Mouse (Mus musculus) midbrain, embryonic 16.5 days (tissue): ENCODE measurements around the gene S1pr1. TPM values are rescaled to one million over a fixed set of nuclear protein-coding genes. Genes with fewer than 3 reads are reported as not detected.

ENCODE experiments used
- ATAC-seq: fragments of 200-750 bp; cut with Nextera tagmentation; 2 replicates; pipeline ENCODE4 v1.8.0; 2017; ENCODE audit warnings: moderate TSS enrichment
- H3K27ac ChIP-seq: fragments of 300-500 bp; sonication (generic); 2 replicates; pipeline ENCODE4 v1.5.1; 2014; ENCODE audit warnings: mild to moderate bottlenecking, low read length, mixed read lengths
- H3K27me3 ChIP-seq: fragments of 300-500 bp; sonication (generic); 2 replicates; pipeline ENCODE4 v1.6.1; 2014; ENCODE audit warnings: low read depth, low read length, mixed read lengths; ENCODE audit not compliant: control insufficient read depth, insufficient read depth
- H3K36me3 ChIP-seq: fragments of 300-500 bp; sonication (generic); 2 replicates; pipeline ENCODE4 v1.6.1; 2014; ENCODE audit warnings: mild to moderate bottlenecking, low read length, moderate library complexity, mixed read lengths; ENCODE audit not compliant: control insufficient read depth, insufficient read depth
- H3K4me1 ChIP-seq: fragments of 300-500 bp; sonication (generic); 2 replicates; pipeline ENCODE4 v1.6.1; 2014; ENCODE audit warnings: mild to moderate bottlenecking, low read length, mixed read lengths; ENCODE audit not compliant: control insufficient read depth, insufficient read depth
- H3K4me2 ChIP-seq: fragments of 300-500 bp; sonication (generic); 2 replicates; pipeline ENCODE4 v1.6.1; 2014; ENCODE audit warnings: mild to moderate bottlenecking, low read length, mixed read lengths
- H3K4me3 ChIP-seq: fragments of 300-500 bp; sonication (generic); 2 replicates; pipeline ENCODE4 v1.5.1; 2014; ENCODE audit warnings: low read depth, mild to moderate bottlenecking, low read length, moderate library complexity, mixed read lengths
- H3K9ac ChIP-seq: fragments of 300-500 bp; sonication (generic); 2 replicates; pipeline ENCODE4 v1.6.1; 2014; ENCODE audit warnings: low read depth, low read length, mixed read lengths
- H3K9me3 ChIP-seq: fragments of 300-500 bp; sonication (generic); replicated peaks from 2 replicates; pipeline ENCODE4 v1.6.1; 2014; ENCODE audit warnings: mild to moderate bottlenecking, low read length, mixed read lengths; ENCODE audit not compliant: control insufficient read depth, poor library complexity, severe bottlenecking
- WGBS: fragments of 180-500 bp; shearing (Covaris S2); extraction: QIAGEN DNeasy Blood & Tissue Kit; methylation state at CpG from one replicate; pipeline ENCODE4 v1.1.7; 2014; 5-methylcytosine and 5-hydroxymethylcytosine counted together
- polyA plus RNA-seq: library from polyadenylated mRNA; unstranded; fragments of >200 nt; fragmentation: Nextera tagmentation; extraction: Ambion mirVana; gene quantifications from 2 replicates; pipeline ENCODE4 v1.2.1, GENCODE M21; 2015

Gene S1pr1
- polyA plus RNA-seq, 1 experiment from 2014 or later, result 29.9 TPM

- Histone ChIP-seq H3K9me3 (no peaks in the 10 kb centered on the region), H3K27ac (no peak overlapping the region), H3K4me2 (no peak overlapping the region), H3K4me1 (no peaks in the 10 kb centered on the region), H3K4me3 (no peak overlapping the region), H3K9ac (no peak overlapping the region), H3K27me3 (no peaks in the 10 kb centered on the region), H3K36me3 (no peaks in the 10 kb centered on the region; the same call in 1 of the 2 replicates)
- ATAC-seq, result no peak
- WGBS, result 93% methylated on average over 2 of the region's 2 CpGs
Observed at GRCm38 (mm10) chr3:115706736-115707135, 8.1 kb downstream of the S1pr1 start.

GRCm38 (mm10) chr3:115704254-115704908 lies 10.5 kb downstream of the S1pr1 start:
- Histone ChIP-seq H3K36me3 (no peaks in the 10 kb centered on the region), H3K27me3 (no peaks in the 10 kb centered on the region), H3K9ac (no peak overlapping the region), H3K4me2 (no peak overlapping the region), H3K27ac (no peak overlapping the region), H3K4me3 (no peak overlapping the region), H3K9me3 (no peaks in the 10 kb centered on the region), H3K4me1 (no peaks in the 10 kb centered on the region)
- no peak for ATAC-seq
- 86% methylated on average over 9 of the region's 9 CpGs for WGBS

- H3K4me3 ChIP-seq, result no peak overlapping the region
- H3K4me2 ChIP-seq, result no peak overlapping the region
- H3K9ac ChIP-seq, result no peak overlapping the region
- no peak overlapping the region for H3K27ac ChIP-seq
- ATAC-seq, result no peak
- 97% methylated on average over 8 of the region's 8 CpGs for WGBS
- no peaks in the 10 kb centered on the region for H3K4me1 ChIP-seq
- H3K27me3 ChIP-seq, result no peaks in the 10 kb centered on the region
- H3K36me3 ChIP-seq, result no peaks in the 10 kb centered on the region
- no peaks in the 10 kb centered on the region for H3K9me3 ChIP-seq
Observed at GRCm38 (mm10) chr3:115703720-115704119, 11.2 kb downstream of the S1pr1 start.

GRCm38 (mm10) chr3:115702089-115702488 lies 12.8 kb downstream of the S1pr1 start:
- 66% methylated on average over 2 of the region's 2 CpGs for WGBS
- Histone ChIP-seq H3K27me3 (no peaks in the 10 kb centered on the region), H3K4me2 (no peak overlapping the region), H3K9ac (no peak overlapping the region), H3K36me3 (no peaks in the 10 kb centered on the region), H3K4me3 (no peak overlapping the region), H3K9me3 (no peaks in the 10 kb centered on the region), H3K27ac (no peak overlapping the region), H3K4me1 (no peaks in the 10 kb centered on the region)
- ATAC-seq, result no peak

- Histone ChIP-seq H3K27me3 (no peaks in the 10 kb centered on the region), H3K36me3 (no peaks in the 10 kb centered on the region), H3K27ac (no peak overlapping the region), H3K9me3 (no peaks in the 10 kb centered on the region), H3K4me1 (no peaks in the 10 kb centered on the region), H3K4me2 (no peak overlapping the region), H3K4me3 (no peak overlapping the region), H3K9ac (no peak overlapping the region)
- no peak for ATAC-seq
- WGBS, result 75% methylated on average over 8 of the region's 8 CpGs
Observed at GRCm38 (mm10) chr3:115695194-115695891, 19.5 kb downstream of the S1pr1 start.

- 88% methylated on average over 5 of the region's 5 CpGs for WGBS
Observed at GRCm38 (mm10) chr3:115694168-115694567, 20.7 kb downstream of the S1pr1 start.

GRCm38 (mm10) chr3:115693390-115693789 lies 21.5 kb downstream of the S1pr1 start:
- no peak overlapping the region for H3K4me3 ChIP-seq
- no peaks in the 10 kb centered on the region for H3K9me3 ChIP-seq
- H3K27me3 ChIP-seq, result no peaks in the 10 kb centered on the region
- no peak overlapping the region for H3K4me2 ChIP-seq
- H3K9ac ChIP-seq, result no peak overlapping the region
- no peaks in the 10 kb centered on the region for H3K36me3 ChIP-seq
- no peak overlapping the region for H3K27ac ChIP-seq
- 84% methylated on average over 12 of the region's 12 CpGs for WGBS
- ATAC-seq, result no peak
- no peaks in the 10 kb centered on the region for H3K4me1 ChIP-seq

More at GRCm38 (mm10) chr3:115694168-115694567, 20.7 kb downstream of the S1pr1 start:
- no peaks in the 10 kb centered on the region for H3K36me3 ChIP-seq
- no peak overlapping the region for H3K27ac ChIP-seq
- no peak for ATAC-seq
- no peaks in the 10 kb centered on the region for H3K4me1 ChIP-seq
- no peak overlapping the region for H3K9ac ChIP-seq
- no peaks in the 10 kb centered on the region for H3K9me3 ChIP-seq
- no peaks in the 10 kb centered on the region for H3K27me3 ChIP-seq
- H3K4me3 ChIP-seq, result no peak overlapping the region
- no peak overlapping the region for H3K4me2 ChIP-seq

- no peak overlapping the region for H3K9ac ChIP-seq
- ATAC-seq, result no peak
- 46% methylated on average over 4 of the region's 4 CpGs for WGBS
- H3K9me3 ChIP-seq, result no peaks in the 10 kb centered on the region
- H3K36me3 ChIP-seq, result no peaks in the 10 kb centered on the region
- no peaks in the 10 kb centered on the region for H3K4me1 ChIP-seq
- no peaks in the 10 kb centered on the region for H3K27me3 ChIP-seq
- no peak overlapping the region for H3K4me2 ChIP-seq
- H3K4me3 ChIP-seq, result no peak overlapping the region
- H3K27ac ChIP-seq, result no peak overlapping the region
Observed at GRCm38 (mm10) chr3:115692857-115693256, 22.0 kb downstream of the S1pr1 start.

- no peak overlapping the region for H3K27ac ChIP-seq
- no peaks in the 10 kb centered on the region for H3K9me3 ChIP-seq
- no peak for ATAC-seq
- no peaks in the 10 kb centered on the region for H3K36me3 ChIP-seq
- H3K4me1 ChIP-seq, result no peaks in the 10 kb centered on the region
- H3K4me2 ChIP-seq, result no peak overlapping the region
- no peaks in the 10 kb centered on the region for H3K27me3 ChIP-seq
- WGBS, result 91% methylated on average over 5 of the region's 5 CpGs
- no peak overlapping the region for H3K9ac ChIP-seq
- no peak overlapping the region for H3K4me3 ChIP-seq
Observed at GRCm38 (mm10) chr3:115692384-115692783, 22.5 kb downstream of the S1pr1 start.
